Mouse (Mus musculus): ENCODE results near the gene Efhc2. TPM values are rescaled to one million over a fixed set of nuclear protein-coding genes. Genes with fewer than 3 reads are reported as not detected.

The Efhc2 gene
- polyA plus RNA-seq, 1 experiment, result 0.02 TPM

GRCm38 (mm10) chrX:17225141-17225540 is 94.0 kb downstream of the Efhc2 start:
- H3K36me3 ChIP-seq (ENCODE audit: control insufficient read depth, insufficient read depth), result no peaks in the 10 kb centered on the region
- H3K27me3 ChIP-seq (ENCODE audit: control insufficient read depth, insufficient read depth, insufficient read length), result no peaks in the 10 kb centered on the region
- TF ChIP-seq REST (IDR thresholded peaks at IDR 0.05; ENCODE audit: insufficient read depth, insufficient read length) (no peak), POLR2AphosphoS2 (IDR thresholded peaks at IDR 0.05; ENCODE audit: insufficient read length, low read depth) (no peak), MYOD1 (IDR thresholded peaks at IDR 0.05; ENCODE audit: control insufficient read depth in 1 of 3, insufficient read length in 2 of 3, low read depth in 2 of 3) (no peak), E2F4 (IDR thresholded peaks at IDR 0.05; ENCODE audit: insufficient read depth) (no peak), CEBPB (IDR thresholded peaks at IDR 0.05; ENCODE audit: insufficient read depth, poor library complexity, severe bottlenecking) (no peak), MAX (IDR thresholded peaks at IDR 0.05; ENCODE audit: low read depth) (no peak)
- H3K79me2 ChIP-seq (ENCODE audit: control insufficient read depth, insufficient read depth), result no peaks in the 10 kb centered on the region
- H3K4me2 ChIP-seq (ENCODE audit: low read depth), result no peak overlapping the region
- no peak overlapping the region for H3K4me3 ChIP-seq
- no peak overlapping the region for H3ac ChIP-seq (ENCODE audit: control insufficient read depth, insufficient read length)

- Histone ChIP-seq H3K4me2 (ENCODE audit: low read depth) (no peak overlapping the region), H3ac (ENCODE audit: control insufficient read depth, insufficient read length) (no peak overlapping the region), H3K27me3 (ENCODE audit: control insufficient read depth, insufficient read depth, insufficient read length) (no peaks in the 10 kb centered on the region), H3K79me2 (ENCODE audit: control insufficient read depth, insufficient read depth) (no peaks in the 10 kb centered on the region), H3K4me3 (no peak overlapping the region), H3K36me3 (ENCODE audit: control insufficient read depth, insufficient read depth) (no peaks in the 10 kb centered on the region)
- TF ChIP-seq MYOG (IDR thresholded peaks at IDR 0.05; ENCODE audit: control insufficient read depth in 1 of 3, insufficient read depth in 1 of 3, insufficient read length in 2 of 3, low read depth in 2 of 3) (no peak), E2F4 (IDR thresholded peaks at IDR 0.05; ENCODE audit: insufficient read depth) (no peak), POLR2AphosphoS2 (IDR thresholded peaks at IDR 0.05; ENCODE audit: insufficient read length, low read depth) (no peak), CEBPB (IDR thresholded peaks at IDR 0.05; ENCODE audit: insufficient read depth, poor library complexity, severe bottlenecking) (no peak), MYOD1 (IDR thresholded peaks at IDR 0.05; ENCODE audit: control insufficient read depth in 1 of 3, insufficient read length in 2 of 3, low read depth in 2 of 3) (no peak), SRF (IDR thresholded peaks at IDR 0.05; ENCODE audit: control insufficient read depth, insufficient read length, low read depth) (no peak), TCF3 (IDR thresholded peaks at IDR 0.05; ENCODE audit: insufficient read length, low read depth) (no peak), MAX (IDR thresholded peaks at IDR 0.05; ENCODE audit: low read depth) (no peak), REST (IDR thresholded peaks at IDR 0.05; ENCODE audit: insufficient read depth, insufficient read length) (no peak), TCF12 (IDR thresholded peaks at IDR 0.05; ENCODE audit: insufficient read depth, poor library complexity, severe bottlenecking) (no peak)
These were observed 101.7 kb downstream of the Efhc2 start for GRCm38 (mm10) chrX:17217451-17217850.

- H3K4me3 ChIP-seq, result no peak overlapping the region
- no peak overlapping the region for H3K4me2 ChIP-seq (ENCODE audit: low read depth)
- TF ChIP-seq TCF12 (IDR thresholded peaks at IDR 0.05; ENCODE audit: insufficient read depth, poor library complexity, severe bottlenecking) (no peak), CEBPB (IDR thresholded peaks at IDR 0.05; ENCODE audit: insufficient read depth, poor library complexity, severe bottlenecking) (no peak), MAX (IDR thresholded peaks at IDR 0.05; ENCODE audit: low read depth) (no peak), POLR2AphosphoS2 (IDR thresholded peaks at IDR 0.05; ENCODE audit: insufficient read length, low read depth) (no peak), USF1 (IDR thresholded peaks at IDR 0.05; ENCODE audit: low read depth) (no peak), TCF3 (IDR thresholded peaks at IDR 0.05; ENCODE audit: insufficient read length, low read depth) (no peak), MYOD1 (IDR thresholded peaks at IDR 0.05; ENCODE audit: control insufficient read depth in 1 of 3, insufficient read length in 2 of 3, low read depth in 2 of 3) (no peak), MYOG (IDR thresholded peaks at IDR 0.05; ENCODE audit: control insufficient read depth in 1 of 3, insufficient read depth in 1 of 3, insufficient read length in 2 of 3, low read depth in 2 of 3) (no peak), REST (IDR thresholded peaks at IDR 0.05; ENCODE audit: insufficient read depth, insufficient read length) (no peak), SRF (IDR thresholded peaks at IDR 0.05; ENCODE audit: control insufficient read depth, insufficient read length, low read depth) (no peak), POLR2A (IDR thresholded peaks at IDR 0.05; ENCODE audit: insufficient read length, low read depth) (no peak), E2F4 (IDR thresholded peaks at IDR 0.05; ENCODE audit: insufficient read depth) (no peak)
- no peaks in the 10 kb centered on the region for H3K79me2 ChIP-seq (ENCODE audit: control insufficient read depth, insufficient read depth)
- no peaks in the 10 kb centered on the region for H3K36me3 ChIP-seq (ENCODE audit: control insufficient read depth, insufficient read depth)
- no peaks in the 10 kb centered on the region for H3K27me3 ChIP-seq (ENCODE audit: control insufficient read depth, insufficient read depth, insufficient read length)
- H3ac ChIP-seq (ENCODE audit: control insufficient read depth, insufficient read length), result no peak overlapping the region
These were observed 105.7 kb downstream of the Efhc2 start for GRCm38 (mm10) chrX:17213515-17213914.

- H3K4me2 ChIP-seq (ENCODE audit: low read depth), result no peak overlapping the region
- TF ChIP-seq E2F4 (IDR thresholded peaks at IDR 0.05; ENCODE audit: insufficient read depth) (no peak), TCF12 (IDR thresholded peaks at IDR 0.05; ENCODE audit: insufficient read depth, poor library complexity, severe bottlenecking) (no peak), REST (IDR thresholded peaks at IDR 0.05; ENCODE audit: insufficient read depth, insufficient read length) (no peak)
- no peaks in the 10 kb centered on the region for H3K79me2 ChIP-seq (ENCODE audit: control insufficient read depth, insufficient read depth)
- H3K27me3 ChIP-seq (ENCODE audit: control insufficient read depth, insufficient read depth, insufficient read length), result no peaks in the 10 kb centered on the region
- H3ac ChIP-seq (ENCODE audit: control insufficient read depth, insufficient read length), result no peak overlapping the region
- H3K4me3 ChIP-seq, result no peak overlapping the region
- H3K36me3 ChIP-seq (ENCODE audit: control insufficient read depth, insufficient read depth), result no peaks in the 10 kb centered on the region
These were observed 143.4 kb downstream of the Efhc2 start for GRCm38 (mm10) chrX:17175748-17176147.

GRCm38 (mm10) chrX:17165638-17166037 is 153.5 kb downstream of the Efhc2 start:
- Histone ChIP-seq H3K4me3 (no peak overlapping the region), H3ac (ENCODE audit: control insufficient read depth, insufficient read length) (no peak overlapping the region), H3K79me2 (ENCODE audit: control insufficient read depth, insufficient read depth) (no peaks in the 10 kb centered on the region), H3K36me3 (ENCODE audit: control insufficient read depth, insufficient read depth) (no peaks in the 10 kb centered on the region), H3K27me3 (ENCODE audit: control insufficient read depth, insufficient read depth, insufficient read length) (no peaks in the 10 kb centered on the region), H3K4me2 (ENCODE audit: low read depth) (no peak overlapping the region)
- TF ChIP-seq MAX (IDR thresholded peaks at IDR 0.05; ENCODE audit: low read depth), result no peak
- no peak for TF ChIP-seq USF1 (IDR thresholded peaks at IDR 0.05; ENCODE audit: low read depth)
- TF ChIP-seq POLR2A (IDR thresholded peaks at IDR 0.05; ENCODE audit: insufficient read length, low read depth), result no peak
- TF ChIP-seq REST (IDR thresholded peaks at IDR 0.05; ENCODE audit: insufficient read depth, insufficient read length), result no peak
- TF ChIP-seq POLR2AphosphoS2 (IDR thresholded peaks at IDR 0.05; ENCODE audit: insufficient read length, low read depth), result no peak
- TF ChIP-seq MYOG (IDR thresholded peaks at IDR 0.05; ENCODE audit: control insufficient read depth in 1 of 3, insufficient read depth in 1 of 3, insufficient read length in 2 of 3, low read depth in 2 of 3), result no peak
- TF ChIP-seq TCF12 (IDR thresholded peaks at IDR 0.05; ENCODE audit: insufficient read depth, poor library complexity, severe bottlenecking), result no peak
- TF ChIP-seq TCF3 (IDR thresholded peaks at IDR 0.05; ENCODE audit: insufficient read length, low read depth), result no peak
- TF ChIP-seq E2F4 (IDR thresholded peaks at IDR 0.05; ENCODE audit: insufficient read depth), result no peak
- TF ChIP-seq CEBPB (IDR thresholded peaks at IDR 0.05; ENCODE audit: insufficient read depth, poor library complexity, severe bottlenecking), result no peak
